Mouse (Mus musculus): ENCODE measurements at regions not wholly inside any gene's neighbourhood (a gene's known extent, or its start where the extent isn't known, plus 50 kb on each side); places are given as distances from the start of the nearest gene placed in this dataset.
A peak's percentile ranks its signal among the peaks of the same experiment; 100 is the strongest.

- Histone ChIP-seq H3K9me3 (ENCODE audit: control insufficient read depth, low read length) (no peaks in the 10 kb centered on the region), H3K27me3 (ENCODE audit: control insufficient read depth, insufficient read depth, low read length) (no peaks in the 10 kb centered on the region), H3K27ac (replicated peaks; ENCODE audit: low read depth, low read length) (no peak overlapping the region), H3K9ac (ENCODE audit: low read depth, low read length, severe bottlenecking) (no peak overlapping the region), H3K36me3 (ENCODE audit: control insufficient read depth, insufficient read depth, low read length) (no peaks in the 10 kb centered on the region), H3K4me1 (ENCODE audit: control insufficient read depth, insufficient read depth, low read length) (no peaks in the 10 kb centered on the region), H3K4me3 (replicated peaks; ENCODE audit: low read length) (no peak overlapping the region), H3K4me2 (replicated peaks; ENCODE audit: low read depth, low read length, severe bottlenecking) (no peak overlapping the region)
- ATAC-seq (ENCODE audit: low FRiP score, low read depth) (0 out of 2 replicates have a peak, but pooled peaks have one; percentile 30), DNase-seq (ENCODE audit: low spot score) (no peak)
- TF ChIP-seq POLR2A (IDR thresholded peaks at IDR 0.05; ENCODE audit: borderline replicate concordance, extremely low read depth, insufficient read depth, insufficient read length) = no peak
- 70% methylated on average over 9 of the region's 9 CpGs for WGBS
Measured at GRCm38 (mm10) chr13:42358588-42358987, 57.3 kb downstream of the Edn1 start.

GRCm38 (mm10) chr13:42367655-42368554, 66.6 kb downstream of the Edn1 start:
- WGBS = 75% methylated on average over 7 of the region's 7 CpGs
- no peak for DNase-seq (ENCODE audit: low spot score)
- Histone ChIP-seq H3K27me3 (ENCODE audit: control insufficient read depth, insufficient read depth, low read length) (no peaks in the 10 kb centered on the region), H3K27ac (replicated peaks; ENCODE audit: low read depth, low read length) (no peak overlapping the region), H3K36me3 (ENCODE audit: control insufficient read depth, insufficient read depth, low read length) (no peaks in the 10 kb centered on the region), H3K4me3 (replicated peaks; ENCODE audit: low read length) (no peak overlapping the region), H3K4me1 (ENCODE audit: control insufficient read depth, insufficient read depth, low read length) (no peaks in the 10 kb centered on the region), H3K9me3 (ENCODE audit: control insufficient read depth, low read length) (no peaks in the 10 kb centered on the region), H3K9ac (ENCODE audit: low read depth, low read length, severe bottlenecking) (no peak overlapping the region), H3K4me2 (replicated peaks; ENCODE audit: low read depth, low read length, severe bottlenecking) (no peak overlapping the region)
- no peak for ATAC-seq (ENCODE audit: low FRiP score, low read depth)
- TF ChIP-seq POLR2A (IDR thresholded peaks at IDR 0.05; ENCODE audit: borderline replicate concordance, extremely low read depth, insufficient read depth, insufficient read length) = no peak

GRCm38 (mm10) chr13:42369826-42370225, 68.5 kb downstream of the Edn1 start:
- WGBS = 91% methylated on average over 1 of the region's 1 CpGs

GRCm38 (mm10) chr13:42372201-42372600, 70.9 kb downstream of the Edn1 start:
- DNase-seq (ENCODE audit: low spot score) = no peak
- Histone ChIP-seq H3K4me2 (replicated peaks; ENCODE audit: low read depth, low read length, severe bottlenecking) (no peak overlapping the region), H3K9ac (ENCODE audit: low read depth, low read length, severe bottlenecking) (no peak overlapping the region), H3K9me3 (ENCODE audit: control insufficient read depth, low read length) (no peaks in the 10 kb centered on the region), H3K27me3 (ENCODE audit: control insufficient read depth, insufficient read depth, low read length) (no peaks in the 10 kb centered on the region), H3K4me3 (replicated peaks; ENCODE audit: low read length) (no peak overlapping the region), H3K36me3 (ENCODE audit: control insufficient read depth, insufficient read depth, low read length) (no peaks in the 10 kb centered on the region), H3K27ac (replicated peaks; ENCODE audit: low read depth, low read length) (no peak overlapping the region), H3K4me1 (ENCODE audit: control insufficient read depth, insufficient read depth, low read length) (no peaks in the 10 kb centered on the region)
- TF ChIP-seq POLR2A (IDR thresholded peaks at IDR 0.05; ENCODE audit: borderline replicate concordance, extremely low read depth, insufficient read depth, insufficient read length) = no peak
- ATAC-seq (ENCODE audit: low FRiP score, low read depth) = no peak
- 76% methylated on average over 4 of the region's 4 CpGs for WGBS

More at GRCm38 (mm10) chr13:42369826-42370225, 68.5 kb downstream of the Edn1 start:
- no peak overlapping the region for H3K27ac ChIP-seq (replicated peaks; ENCODE audit: low read depth, low read length)
- no peaks in the 10 kb centered on the region for H3K27me3 ChIP-seq (ENCODE audit: control insufficient read depth, insufficient read depth, low read length)
- DNase-seq (ENCODE audit: low spot score) (no peak), ATAC-seq (ENCODE audit: low FRiP score, low read depth) (no peak)
- no peaks in the 10 kb centered on the region for H3K4me1 ChIP-seq (ENCODE audit: control insufficient read depth, insufficient read depth, low read length)
- no peaks in the 10 kb centered on the region for H3K36me3 ChIP-seq (ENCODE audit: control insufficient read depth, insufficient read depth, low read length)
- H3K4me3 ChIP-seq (replicated peaks; ENCODE audit: low read length) = no peak overlapping the region
- TF ChIP-seq POLR2A (IDR thresholded peaks at IDR 0.05; ENCODE audit: borderline replicate concordance, extremely low read depth, insufficient read depth, insufficient read length) = no peak
- H3K4me2 ChIP-seq (replicated peaks; ENCODE audit: low read depth, low read length, severe bottlenecking) = no peak overlapping the region
- no peak overlapping the region for H3K9ac ChIP-seq (ENCODE audit: low read depth, low read length, severe bottlenecking)
- H3K9me3 ChIP-seq (ENCODE audit: control insufficient read depth, low read length) = no peaks in the 10 kb centered on the region

- Histone ChIP-seq H3K9ac (ENCODE audit: low read depth, low read length, severe bottlenecking) (no peak overlapping the region), H3K9me3 (ENCODE audit: control insufficient read depth, low read length) (no peaks in the 10 kb centered on the region), H3K27me3 (ENCODE audit: control insufficient read depth, insufficient read depth, low read length) (no peaks in the 10 kb centered on the region), H3K27ac (replicated peaks; ENCODE audit: low read depth, low read length) (no peak overlapping the region), H3K4me2 (replicated peaks; ENCODE audit: low read depth, low read length, severe bottlenecking) (no peak overlapping the region), H3K4me1 (ENCODE audit: control insufficient read depth, insufficient read depth, low read length) (no peaks in the 10 kb centered on the region), H3K36me3 (ENCODE audit: control insufficient read depth, insufficient read depth, low read length) (no peaks in the 10 kb centered on the region), H3K4me3 (replicated peaks; ENCODE audit: low read length) (no peak overlapping the region)
- DNase-seq (ENCODE audit: low spot score) (no peak), ATAC-seq (ENCODE audit: low FRiP score, low read depth) (no peak)
- no peak for TF ChIP-seq POLR2A (IDR thresholded peaks at IDR 0.05; ENCODE audit: borderline replicate concordance, extremely low read depth, insufficient read depth, insufficient read length)
- 80% methylated on average over 8 of the region's 8 CpGs for WGBS
Measured at GRCm38 (mm10) chr13:42374181-42374596, 72.9 kb downstream of the Edn1 start.

All from limb, embryonic 14.5 days (tissue).